Mouse (Mus musculus) embryonic fibroblast, embryonic 13.5 days (primary cell): Measurements from ENCODE around the gene Selp.

Source experiments
- CTCF ChIP-seq: IDR thresholded peaks from 2 replicates; pipeline ENCODE4 v1.5.1; 2011; ENCODE audit warnings: mild to moderate bottlenecking, control low read depth, low read length, moderate library complexity, borderline replicate concordance; ENCODE audit not compliant: insufficient read depth
- POLR2A ChIP-seq: IDR thresholded peaks from 2 replicates; pipeline ENCODE4 v1.6.1; 2011; ENCODE audit warnings: low read depth, mild to moderate bottlenecking, control low read depth, low read length, moderate library complexity

DNA sequence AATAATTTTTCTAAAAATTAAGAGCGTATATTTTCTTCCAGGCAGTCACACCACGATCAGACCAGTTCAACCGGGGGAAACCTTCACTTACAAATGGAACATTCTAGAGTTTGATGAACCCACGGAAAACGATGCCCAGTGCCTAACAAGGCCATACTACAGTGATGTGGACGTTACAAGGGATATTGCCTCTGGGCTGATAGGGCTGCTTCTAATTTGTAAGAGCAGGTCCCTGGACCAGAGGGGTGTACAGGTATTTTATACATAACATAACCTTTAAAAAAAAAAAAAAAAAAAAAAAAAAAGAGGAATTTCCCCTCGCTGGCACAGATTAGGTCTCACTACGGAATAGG is 69.8 kb downstream of the Selp start:
- TF ChIP-seq CTCF (no peak), POLR2A (no peak)
